Mouse (Mus musculus): Measurements from ENCODE around the gene Rbms1. TPM values are rescaled to one million over a fixed set of nuclear protein-coding genes. Genes with fewer than 3 reads are reported as not detected.

Rbms1 gene
- polyA plus RNA-seq, 1 experiment from 2014 or later = 78.6 TPM

GRCm38 (mm10) chr2:60865869-60866268, 97.1 kb downstream of the Rbms1 start:
- Histone ChIP-seq H3K36me3 (ENCODE audit: control insufficient read depth, insufficient read depth, low read length) (no peaks in the 10 kb centered on the region), H3K4me1 (replicated peaks; ENCODE audit: control insufficient read depth, insufficient read depth, low read length) (no peaks in the 10 kb centered on the region), H3K27ac (ENCODE audit: low read depth, low read length) (no peak overlapping the region), H3K9me3 (ENCODE audit: control insufficient read depth, low read length) (no peaks in the 10 kb centered on the region), H3K9ac (ENCODE audit: low read depth, low read length) (no peak overlapping the region), H3K4me3 (ENCODE audit: low read depth, low read length) (no peak overlapping the region), H3K27me3 (ENCODE audit: control insufficient read depth, insufficient read depth, low read length) (no peaks in the 10 kb centered on the region), H3K4me2 (replicated peaks; ENCODE audit: low read depth, low read length) (no peak overlapping the region)
- ATAC-seq (ENCODE audit: low FRiP score) (no peak), DNase-seq (ENCODE audit: low spot score) (no peak)
- WGBS = 81% methylated on average over 1 of the region's 1 CpGs

- Histone ChIP-seq H3K4me3 (ENCODE audit: low read depth, low read length) (no peak overlapping the region), H3K27me3 (ENCODE audit: control insufficient read depth, insufficient read depth, low read length) (no peaks in the 10 kb centered on the region), H3K36me3 (ENCODE audit: control insufficient read depth, insufficient read depth, low read length) (no peaks in the 10 kb centered on the region), H3K9ac (ENCODE audit: low read depth, low read length) (no peak overlapping the region), H3K4me2 (replicated peaks; ENCODE audit: low read depth, low read length) (no peak overlapping the region), H3K9me3 (ENCODE audit: control insufficient read depth, low read length) (no peaks in the 10 kb centered on the region), H3K4me1 (replicated peaks; ENCODE audit: control insufficient read depth, insufficient read depth, low read length) (no peaks in the 10 kb centered on the region), H3K27ac (ENCODE audit: low read depth, low read length) (no peak overlapping the region)
- 58% methylated on average over 5 of the region's 5 CpGs for WGBS
- no peak for ATAC-seq (ENCODE audit: low FRiP score)
- DNase-seq (ENCODE audit: low spot score) = no peak
Measured at GRCm38 (mm10) chr2:60864977-60865376, 98.0 kb downstream of the Rbms1 start.

- H3K27ac ChIP-seq (ENCODE audit: low read depth, low read length) = no peak overlapping the region
- no peak overlapping the region for H3K4me2 ChIP-seq (replicated peaks; ENCODE audit: low read depth, low read length)
- DNase-seq (ENCODE audit: low spot score) (no peak), ATAC-seq (ENCODE audit: low FRiP score) (no peak)
- H3K36me3 ChIP-seq (ENCODE audit: control insufficient read depth, insufficient read depth, low read length) = no peaks in the 10 kb centered on the region
- H3K9ac ChIP-seq (ENCODE audit: low read depth, low read length) = no peak overlapping the region
- no peaks in the 10 kb centered on the region for H3K4me1 ChIP-seq (replicated peaks; ENCODE audit: control insufficient read depth, insufficient read depth, low read length)
- no peaks in the 10 kb centered on the region for H3K9me3 ChIP-seq (ENCODE audit: control insufficient read depth, low read length)
- H3K27me3 ChIP-seq (ENCODE audit: control insufficient read depth, insufficient read depth, low read length) = no peaks in the 10 kb centered on the region
- no peak overlapping the region for H3K4me3 ChIP-seq (ENCODE audit: low read depth, low read length)
- 81% methylated on average over 5 of the region's 5 CpGs for WGBS
Measured at GRCm38 (mm10) chr2:60864256-60864795, 98.7 kb downstream of the Rbms1 start.

GRCm38 (mm10) chr2:60863827-60864226, 99.2 kb downstream of the Rbms1 start:
- Histone ChIP-seq H3K36me3 (ENCODE audit: control insufficient read depth, insufficient read depth, low read length) (no peaks in the 10 kb centered on the region), H3K9me3 (ENCODE audit: control insufficient read depth, low read length) (no peaks in the 10 kb centered on the region), H3K4me1 (replicated peaks; ENCODE audit: control insufficient read depth, insufficient read depth, low read length) (no peaks in the 10 kb centered on the region), H3K27ac (ENCODE audit: low read depth, low read length) (no peak overlapping the region), H3K9ac (ENCODE audit: low read depth, low read length) (no peak overlapping the region), H3K4me2 (replicated peaks; ENCODE audit: low read depth, low read length) (no peak overlapping the region), H3K4me3 (ENCODE audit: low read depth, low read length) (no peak overlapping the region), H3K27me3 (ENCODE audit: control insufficient read depth, insufficient read depth, low read length) (no peaks in the 10 kb centered on the region)
- DNase-seq (ENCODE audit: low spot score) (no peak), ATAC-seq (ENCODE audit: low FRiP score) (no peak)
- 96% methylated on average over 2 of the region's 2 CpGs for WGBS

- ATAC-seq (ENCODE audit: low FRiP score) = no peak
Measured at GRCm38 (mm10) chr2:60862913-60863711, 99.9 kb downstream of the Rbms1 start.

GRCm38 (mm10) chr2:60858116-60858515, 104.9 kb downstream of the Rbms1 start:
- Histone ChIP-seq H3K4me2 (replicated peaks; ENCODE audit: low read depth, low read length) (no peak overlapping the region), H3K27ac (ENCODE audit: low read depth, low read length) (no peak overlapping the region), H3K4me1 (replicated peaks; ENCODE audit: control insufficient read depth, insufficient read depth, low read length) (no peaks in the 10 kb centered on the region), H3K4me3 (ENCODE audit: low read depth, low read length) (no peak overlapping the region), H3K9ac (ENCODE audit: low read depth, low read length) (no peak overlapping the region), H3K27me3 (ENCODE audit: control insufficient read depth, insufficient read depth, low read length) (no peaks in the 10 kb centered on the region), H3K36me3 (ENCODE audit: control insufficient read depth, insufficient read depth, low read length) (no peaks in the 10 kb centered on the region), H3K9me3 (ENCODE audit: control insufficient read depth, low read length) (no peaks in the 10 kb centered on the region)
- ATAC-seq (ENCODE audit: low FRiP score) (no peak), DNase-seq (ENCODE audit: low spot score) (no peak)
- WGBS = 90% methylated on average over 1 of the region's 1 CpGs

More at GRCm38 (mm10) chr2:60862913-60863711, 99.9 kb downstream of the Rbms1 start:
- Histone ChIP-seq H3K9me3 (ENCODE audit: control insufficient read depth, low read length) (no peaks in the 10 kb centered on the region), H3K9ac (ENCODE audit: low read depth, low read length) (no peak overlapping the region), H3K27ac (ENCODE audit: low read depth, low read length) (no peak overlapping the region), H3K4me1 (replicated peaks; ENCODE audit: control insufficient read depth, insufficient read depth, low read length) (no peaks in the 10 kb centered on the region), H3K4me2 (replicated peaks; ENCODE audit: low read depth, low read length) (no peak overlapping the region), H3K4me3 (ENCODE audit: low read depth, low read length) (no peak overlapping the region), H3K27me3 (ENCODE audit: control insufficient read depth, insufficient read depth, low read length) (no peaks in the 10 kb centered on the region), H3K36me3 (ENCODE audit: control insufficient read depth, insufficient read depth, low read length) (no peaks in the 10 kb centered on the region)
- no peak for DNase-seq (ENCODE audit: low spot score)
- 89% methylated on average over 8 of the region's 8 CpGs for WGBS

- no peaks in the 10 kb centered on the region for H3K27me3 ChIP-seq (ENCODE audit: control insufficient read depth, insufficient read depth, low read length)
- H3K4me3 ChIP-seq (ENCODE audit: low read depth, low read length) = no peak overlapping the region
- H3K9ac ChIP-seq (ENCODE audit: low read depth, low read length) = no peak overlapping the region
- no peaks in the 10 kb centered on the region for H3K4me1 ChIP-seq (replicated peaks; ENCODE audit: control insufficient read depth, insufficient read depth, low read length)
- H3K36me3 ChIP-seq (ENCODE audit: control insufficient read depth, insufficient read depth, low read length) = no peaks in the 10 kb centered on the region
- H3K9me3 ChIP-seq (ENCODE audit: control insufficient read depth, low read length) = no peaks in the 10 kb centered on the region
- ATAC-seq (ENCODE audit: low FRiP score) (no peak), DNase-seq (ENCODE audit: low spot score) (no peak)
- H3K27ac ChIP-seq (ENCODE audit: low read depth, low read length) = no peak overlapping the region
- 94% methylated on average over 2 of the region's 2 CpGs for WGBS
- no peak overlapping the region for H3K4me2 ChIP-seq (replicated peaks; ENCODE audit: low read depth, low read length)
Measured at GRCm38 (mm10) chr2:60856097-60856496, 106.9 kb downstream of the Rbms1 start.

- Histone ChIP-seq H3K4me3 (ENCODE audit: low read depth, low read length) (no peak overlapping the region), H3K27me3 (ENCODE audit: control insufficient read depth, insufficient read depth, low read length) (no peaks in the 10 kb centered on the region), H3K36me3 (ENCODE audit: control insufficient read depth, insufficient read depth, low read length) (no peaks in the 10 kb centered on the region), H3K9me3 (ENCODE audit: control insufficient read depth, low read length) (no peaks in the 10 kb centered on the region), H3K9ac (ENCODE audit: low read depth, low read length) (no peak overlapping the region), H3K27ac (ENCODE audit: low read depth, low read length) (no peak overlapping the region), H3K4me1 (replicated peaks; ENCODE audit: control insufficient read depth, insufficient read depth, low read length) (no peaks in the 10 kb centered on the region), H3K4me2 (replicated peaks; ENCODE audit: low read depth, low read length) (no peak overlapping the region)
- DNase-seq (ENCODE audit: low spot score) (no peak), ATAC-seq (ENCODE audit: low FRiP score) (no peak)
- 62% methylated on average over 4 of the region's 4 CpGs for WGBS
Measured at GRCm38 (mm10) chr2:60855006-60855405, 108.0 kb downstream of the Rbms1 start.

GRCm38 (mm10) chr2:60851898-60852297, 111.1 kb downstream of the Rbms1 start:
- Histone ChIP-seq H3K27me3 (ENCODE audit: control insufficient read depth, insufficient read depth, low read length) (no peaks in the 10 kb centered on the region), H3K9me3 (ENCODE audit: control insufficient read depth, low read length) (no peaks in the 10 kb centered on the region), H3K36me3 (ENCODE audit: control insufficient read depth, insufficient read depth, low read length) (no peaks in the 10 kb centered on the region), H3K4me3 (ENCODE audit: low read depth, low read length) (no peak overlapping the region), H3K4me2 (replicated peaks; ENCODE audit: low read depth, low read length) (no peak overlapping the region), H3K9ac (ENCODE audit: low read depth, low read length) (no peak overlapping the region), H3K27ac (ENCODE audit: low read depth, low read length) (no peak overlapping the region), H3K4me1 (replicated peaks; ENCODE audit: control insufficient read depth, insufficient read depth, low read length) (no peaks in the 10 kb centered on the region)
- DNase-seq (ENCODE audit: low spot score) = no peak
- WGBS = 75% methylated on average over 3 of the region's 3 CpGs
- no peak for ATAC-seq (ENCODE audit: low FRiP score)
